Mouse (Mus musculus) cerebellum, adult 2 months (tissue): ENCODE data around the gene 4921504E06Rik.

Experiments used
- CTCF ChIP-seq: fragments of 200-500 bp; IDR thresholded peaks from 2 replicates; pipeline ENCODE4 v1.5.1; 2011; ENCODE audit warnings: low read depth, mild to moderate bottlenecking, control low read depth, low read length, moderate library complexity, borderline replicate concordance; ENCODE audit not compliant: insufficient read depth
- POLR2A ChIP-seq: fragments of 200-500 bp; IDR thresholded peaks from 2 replicates; pipeline ENCODE4 v1.6.1; 2011; ENCODE audit warnings: low read length, control low read depth, borderline replicate concordance; ENCODE audit not compliant: insufficient read depth

GRCm38 (mm10) chr2:19599801-19600200 lies 46.1 kb upstream of the 4921504E06Rik start:
- TF ChIP-seq POLR2A (no peak), CTCF (no peak)
